Mouse (Mus musculus) embryonic facial prominence, embryonic 14.5 days (tissue): ENCODE results near the gene Gsk3b. TPM values are rescaled to one million over a fixed set of nuclear protein-coding genes. Genes with fewer than 3 reads are reported as not detected.
"Not testable (repeated sequence)": the region's sequence is repeated elsewhere in the genome, so short reads cannot be mapped to it uniquely, and the experiment has no call there.

ENCODE experiments used
- ATAC-seq: fragments of 200-750 bp; cut with Nextera tagmentation; 2 replicates; pipeline ENCODE4 v1.8.0; 2017; ENCODE audit warnings: low read depth, moderate number of reproducible peaks, moderate TSS enrichment
- DNase-seq: peaks from one replicate; pipeline ENCODE4 v3.0.0-alpha.2; 2015; ENCODE audit warnings: low spot score
- H3K27ac ChIP-seq: fragments of 300-500 bp; sonication (generic); replicated peaks from 2 replicates; pipeline ENCODE4 v1.5.1; 2014; ENCODE audit warnings: low read depth, mild to moderate bottlenecking, low read length, moderate library complexity
- H3K27me3 ChIP-seq: fragments of 300-500 bp; sonication (generic); replicated peaks from 2 replicates; pipeline ENCODE4 v1.6.1; 2014; ENCODE audit warnings: low read length; ENCODE audit not compliant: control insufficient read depth, insufficient read depth
- H3K36me3 ChIP-seq: fragments of 300-500 bp; sonication (generic); 2 replicates; pipeline ENCODE4 v1.6.1; 2014; ENCODE audit warnings: low read length, mixed read lengths; ENCODE audit not compliant: control insufficient read depth, insufficient read depth
- H3K4me1 ChIP-seq: fragments of 300-500 bp; sonication (generic); 2 replicates; pipeline ENCODE4 v1.6.1; 2014; ENCODE audit warnings: antibody characterized with exemption, low read length; ENCODE audit not compliant: control insufficient read depth, insufficient read depth
- H3K4me2 ChIP-seq: fragments of 300-500 bp; sonication (generic); 2 replicates; pipeline ENCODE4 v1.6.1; 2014; ENCODE audit warnings: low read depth, mild to moderate bottlenecking, low read length, moderate library complexity, mixed read lengths
- H3K4me3 ChIP-seq: fragments of 300-500 bp; sonication (generic); 2 replicates; pipeline ENCODE4 v1.5.1; 2014; ENCODE audit warnings: low read depth, mild to moderate bottlenecking, low read length
- H3K9ac ChIP-seq: fragments of 300-500 bp; sonication (generic); 2 replicates; pipeline ENCODE4 v1.6.1; 2014; ENCODE audit warnings: low read depth, mild to moderate bottlenecking, low read length, moderate library complexity, mixed read lengths
- H3K9me3 ChIP-seq: fragments of 300-500 bp; sonication (generic); 2 replicates; pipeline ENCODE4 v1.6.1; 2016; ENCODE audit warnings: low read length; ENCODE audit not compliant: control insufficient read depth
- WGBS: fragments of 180-500 bp; shearing (Covaris S2); extraction: QIAGEN DNeasy Blood & Tissue Kit; methylation state at CpG from one replicate; pipeline ENCODE4 v1.1.7; 2014; 5-methylcytosine and 5-hydroxymethylcytosine counted together
- polyA plus RNA-seq: library from polyadenylated mRNA; unstranded; fragments of >200 nt; fragmentation: Nextera tagmentation; extraction: Ambion mirVana; gene quantifications from 2 replicates; pipeline ENCODE4 v1.2.1, GENCODE M21; 2014

The Gsk3b gene
- polyA plus RNA-seq, 1 experiment from 2014 or later, result 54.2 TPM

DNA sequence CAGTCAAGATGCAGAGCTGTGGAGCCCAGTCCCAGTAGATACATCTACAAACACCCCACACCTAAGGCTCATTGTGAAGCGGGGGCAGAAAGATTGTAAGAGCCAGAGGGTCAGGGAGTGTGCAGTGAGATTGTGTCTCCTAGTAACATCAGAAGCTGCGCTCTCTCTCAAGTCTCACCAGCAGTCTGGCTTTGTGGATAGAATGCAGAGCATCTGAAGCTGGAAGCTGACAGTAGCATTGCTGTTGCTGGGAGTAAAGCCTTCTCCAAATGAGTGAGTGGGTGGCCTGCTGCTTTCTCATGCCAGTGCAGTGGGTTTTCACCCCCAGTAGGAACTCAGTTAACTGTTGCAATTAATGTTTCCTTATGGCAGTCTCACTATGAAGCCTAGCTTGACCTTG lies 25.3 kb downstream of the Gsk3b start:
- DNase-seq (no peak), ATAC-seq (no peak)
- H3K4me3 ChIP-seq, result no peak overlapping the region
- no peaks in the 10 kb centered on the region for H3K4me1 ChIP-seq
- WGBS, result 92% methylated on average over 2 of the region's 2 CpGs
- H3K9me3 ChIP-seq, result no peaks in the 10 kb centered on the region
- no peaks in the 10 kb centered on the region; the same call in 1 of the 2 replicates for H3K36me3 ChIP-seq
- no peaks in the 10 kb centered on the region for H3K27me3 ChIP-seq
- H3K27ac ChIP-seq, result no peak overlapping the region
- no peak overlapping the region for H3K4me2 ChIP-seq
- no peak overlapping the region for H3K9ac ChIP-seq

DNA sequence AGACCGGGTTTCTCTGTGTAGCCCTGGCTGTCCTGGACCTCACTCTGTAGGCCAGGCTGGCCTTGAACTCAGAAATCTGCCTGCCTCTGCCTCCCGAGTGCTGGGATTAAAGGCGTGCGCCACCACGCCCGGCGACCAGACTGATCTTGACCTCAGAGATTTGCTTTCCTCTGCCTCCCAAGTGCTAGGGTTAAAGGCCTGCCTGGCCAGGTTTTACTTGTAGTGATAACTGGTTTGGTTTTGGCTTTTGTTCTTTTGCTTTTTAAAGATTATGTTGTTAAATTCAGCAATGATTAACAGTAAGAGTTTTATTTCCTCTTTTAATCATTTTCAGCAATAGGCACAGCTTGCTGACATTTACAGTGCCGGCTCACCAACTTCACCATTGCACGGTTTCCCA lies 29.1 kb downstream of the Gsk3b start:
- not testable (repeated sequence) for H3K4me3 ChIP-seq, H3K4me2 ChIP-seq, ATAC-seq, H3K9ac ChIP-seq, H3K4me1 ChIP-seq, H3K36me3 ChIP-seq, H3K9me3 ChIP-seq, H3K27ac ChIP-seq, H3K27me3 ChIP-seq, DNase-seq
- WGBS, result 92% methylated on average over 9 of the region's 9 CpGs

DNA sequence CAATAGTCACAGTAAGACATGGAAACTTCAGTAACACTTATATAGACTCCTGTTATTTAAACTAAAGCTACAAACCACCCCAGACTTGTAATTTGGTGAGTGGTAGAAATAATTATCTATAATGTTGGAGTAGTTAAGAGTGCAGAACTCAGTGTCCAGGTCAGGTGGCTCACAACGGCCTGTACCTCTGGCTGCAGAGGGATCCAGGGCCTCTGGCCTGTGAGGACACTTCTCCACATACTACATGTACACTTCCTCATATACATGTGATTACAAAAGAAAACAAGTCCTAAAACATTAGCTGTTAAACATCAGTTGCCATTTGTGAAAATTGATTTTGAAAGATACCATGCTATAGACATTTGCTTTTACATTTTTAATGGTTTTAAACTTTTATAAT lies 29.9 kb downstream of the Gsk3b start:
- ATAC-seq, result no peak
- 79% methylated on average over 1 of the region's 1 CpGs for WGBS
- no peak overlapping the region for H3K4me2 ChIP-seq

GRCm38 (mm10) chr16:38119286-38119685 lies 30.5 kb downstream of the Gsk3b start:
- no peak overlapping the region for H3K4me3 ChIP-seq
- DNase-seq (no peak), ATAC-seq (no peak)
- H3K27ac ChIP-seq, result no peak overlapping the region
- H3K27me3 ChIP-seq, result no peaks in the 10 kb centered on the region
- no peak overlapping the region for H3K9ac ChIP-seq
- H3K4me1 ChIP-seq, result no peaks in the 10 kb centered on the region
- H3K36me3 ChIP-seq, result no peaks in the 10 kb centered on the region; the same call in 1 of the 2 replicates
- no peak overlapping the region for H3K4me2 ChIP-seq
- no peaks in the 10 kb centered on the region for H3K9me3 ChIP-seq
- WGBS, result 84% methylated on average over 5 of the region's 5 CpGs

More for the DNA sequence above, 29.9 kb downstream of the Gsk3b start:
- Histone ChIP-seq H3K9me3 (no peaks in the 10 kb centered on the region), H3K27ac (no peak overlapping the region), H3K27me3 (no peaks in the 10 kb centered on the region), H3K9ac (no peak overlapping the region), H3K36me3 (no peaks in the 10 kb centered on the region; the same call in 1 of the 2 replicates), H3K4me3 (no peak overlapping the region), H3K4me1 (no peaks in the 10 kb centered on the region)
- DNase-seq, result no peak

DNA sequence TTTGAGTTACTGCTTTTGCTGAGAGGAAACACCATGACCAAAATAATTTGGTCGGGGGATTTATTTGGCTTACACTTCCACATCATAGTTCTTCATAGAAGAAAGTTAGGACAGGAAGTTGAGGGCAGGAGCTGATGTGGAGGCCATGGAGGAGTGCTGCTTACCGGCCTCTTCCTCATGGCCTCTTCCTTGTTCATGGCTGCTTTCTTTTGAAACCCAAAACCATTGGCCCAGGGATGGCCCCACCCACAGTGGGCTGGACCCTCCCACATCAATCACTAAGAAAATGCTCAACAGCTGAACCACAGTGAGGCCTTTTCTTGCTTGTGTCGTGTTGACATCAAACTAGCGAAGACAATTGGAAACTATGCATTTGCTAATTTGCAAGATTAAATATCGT lies 40.4 kb downstream of the Gsk3b start:
- Histone ChIP-seq H3K27ac (no peak overlapping the region), H3K27me3 (no peaks in the 10 kb centered on the region), H3K36me3 (no peaks in the 10 kb centered on the region), H3K9ac (no peak overlapping the region), H3K4me2 (no peak overlapping the region), H3K4me3 (no peak overlapping the region), H3K9me3 (no peaks in the 10 kb centered on the region), H3K4me1 (peaks cover 19% of the 10 kb centered on the region)
- ATAC-seq (no peak), DNase-seq (no peak)
- WGBS, result 71% methylated on average over 5 of the region's 5 CpGs

- H3K4me1 ChIP-seq, result peaks cover 19% of the 10 kb centered on the region
- no peak overlapping the region for H3K4me3 ChIP-seq
- no peak overlapping the region for H3K9ac ChIP-seq
- H3K4me2 ChIP-seq, result no peak overlapping the region
- WGBS, result 78% methylated on average over 3 of the region's 3 CpGs
- no peak overlapping the region for H3K27ac ChIP-seq
- no peaks in the 10 kb centered on the region for H3K9me3 ChIP-seq
- no peaks in the 10 kb centered on the region for H3K36me3 ChIP-seq
- no peaks in the 10 kb centered on the region for H3K27me3 ChIP-seq
- no peak for ATAC-seq
- no peak for DNase-seq
These were observed 42.2 kb downstream of the Gsk3b start for GRCm38 (mm10) chr16:38131041-38131440.

GRCm38 (mm10) chr16:38131756-38132155 lies 43.0 kb downstream of the Gsk3b start:
- WGBS, result 38% methylated on average over 9 of the region's 9 CpGs
- Histone ChIP-seq H3K27me3 (no peaks in the 10 kb centered on the region), H3K4me3 (no peak overlapping the region), H3K9ac (no peak overlapping the region), H3K27ac (peak overlapping the region; percentile 3), H3K36me3 (no peaks in the 10 kb centered on the region), H3K4me2 (no peak overlapping the region), H3K9me3 (no peaks in the 10 kb centered on the region), H3K4me1 (peaks cover 19% of the 10 kb centered on the region)
- ATAC-seq (no peak; the same call in 1 of the 2 replicates), DNase-seq (no peak)

DNA sequence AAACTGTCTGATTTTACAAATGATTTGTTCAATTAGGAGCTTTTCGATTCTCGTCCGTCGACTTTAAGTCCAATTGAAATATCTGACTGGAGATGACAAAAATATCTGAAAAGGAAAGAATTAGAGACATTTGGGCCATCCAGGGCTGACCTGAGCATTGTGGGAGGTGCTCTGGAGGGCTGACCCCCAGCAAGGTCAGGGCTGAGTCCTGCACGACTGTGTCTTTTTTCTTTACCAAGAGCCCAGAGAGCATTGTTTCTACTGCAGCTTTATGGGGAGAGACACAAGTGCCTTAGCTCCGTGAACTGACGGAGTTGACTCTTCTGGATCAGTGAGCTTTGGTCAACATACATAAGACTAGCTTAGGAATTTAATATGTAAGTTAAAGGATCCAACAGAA lies 43.4 kb downstream of the Gsk3b start:
- no peak overlapping the region for H3K4me2 ChIP-seq
- no peaks in the 10 kb centered on the region for H3K36me3 ChIP-seq
- no peak for DNase-seq
- no peak overlapping the region for H3K9ac ChIP-seq
- peaks cover 19% of the 10 kb centered on the region for H3K4me1 ChIP-seq
- 71% methylated on average over 7 of the region's 7 CpGs for WGBS
- H3K27me3 ChIP-seq, result no peaks in the 10 kb centered on the region
- no peak overlapping the region for H3K4me3 ChIP-seq
- ATAC-seq, result no peak
- H3K9me3 ChIP-seq, result no peaks in the 10 kb centered on the region
- H3K27ac ChIP-seq, result peak overlapping the region; percentile 3; the same call in 1 of the 2 replicates

DNA sequence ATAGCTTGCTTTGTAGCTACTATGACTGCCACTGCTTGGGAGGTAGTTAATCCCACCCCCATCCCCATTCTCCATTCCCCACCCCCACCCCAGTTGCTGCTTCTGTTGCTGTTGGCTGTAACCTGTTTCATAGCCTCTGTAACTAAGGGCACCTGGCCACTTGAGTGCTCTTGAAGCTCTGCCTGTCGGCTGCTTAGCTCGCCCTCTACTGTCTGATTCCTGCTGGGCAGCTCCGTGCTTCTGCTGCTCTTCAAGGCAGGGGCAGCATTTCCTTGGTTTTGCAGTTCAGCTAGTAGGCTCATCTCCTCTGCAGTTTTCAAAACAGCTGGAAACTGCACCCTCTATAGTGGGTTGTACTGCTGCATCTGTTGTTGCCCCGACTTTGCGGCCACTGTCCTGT lies 48.5 kb downstream of the Gsk3b start:
- H3K36me3 ChIP-seq, result no peaks in the 10 kb centered on the region
- WGBS, result 39% methylated on average over 5 of the region's 5 CpGs
- no peak overlapping the region for H3K27ac ChIP-seq
- H3K4me1 ChIP-seq, result 0 out of 2 replicates have a peak, but pooled peaks cover under 1% of the 10 kb centered on the region
- peak; percentile 55 for DNase-seq
- no peaks in the 10 kb centered on the region for H3K9me3 ChIP-seq
- no peak overlapping the region for H3K4me2 ChIP-seq
- H3K9ac ChIP-seq, result no peak overlapping the region
- H3K4me3 ChIP-seq, result no peak overlapping the region
- ATAC-seq, result peak; percentile 47; the same call in 1 of the 2 replicates
- H3K27me3 ChIP-seq, result no peaks in the 10 kb centered on the region
